Mouse (Mus musculus) embryonic facial prominence, embryonic 10.5 days (tissue): ENCODE data around the gene Tmem138. TPM values are rescaled to one million over a fixed set of nuclear protein-coding genes. Genes with fewer than 3 reads are reported as not detected.

ENCODE experiments used
- DNase-seq: peaks from one replicate; pipeline ENCODE4 v3.0.0-alpha.2; 2017; ENCODE audit warnings: low spot score
- H3K27ac ChIP-seq: fragments of 300-500 bp; sonication (generic); replicated peaks from 2 replicates; pipeline ENCODE4 v1.5.1; 2016; ENCODE audit warnings: mild to moderate bottlenecking
- H3K27me3 ChIP-seq: fragments of 300-500 bp; sonication (generic); replicated peaks from 2 replicates; pipeline ENCODE4 v1.6.1; 2016; ENCODE audit warnings: low read depth, mild to moderate bottlenecking; ENCODE audit not compliant: poor library complexity, severe bottlenecking
- H3K36me3 ChIP-seq: fragments of 300-500 bp; sonication (generic); replicated peaks from 2 replicates; pipeline ENCODE4 v1.6.1; 2016; ENCODE audit warnings: mild to moderate bottlenecking, moderate library complexity
- H3K4me1 ChIP-seq: fragments of 300-500 bp; sonication (generic); 2 replicates; pipeline ENCODE4 v1.6.1; 2016
- H3K4me3 ChIP-seq: fragments of 300-500 bp; sonication (generic); 2 replicates; pipeline ENCODE4 v1.5.1; 2016; ENCODE audit warnings: mild to moderate bottlenecking, moderate library complexity
- H3K9me3 ChIP-seq: fragments of 300-500 bp; sonication (generic); 2 replicates; pipeline ENCODE4 v1.6.1; 2016; ENCODE audit warnings: mild to moderate bottlenecking
- WGBS: fragments of 180-500 bp; shearing (Covaris S2); methylation state at CpG from one replicate; pipeline ENCODE4 v1.1.7; 2016; 5-methylcytosine and 5-hydroxymethylcytosine counted together
- polyA plus RNA-seq: library from polyadenylated mRNA; unstranded; fragments of >200 nt; fragmentation: Nextera tagmentation; extraction: Ambion mirVana; gene quantifications from 2 replicates; pipeline ENCODE4 v1.2.1, GENCODE M21; 2016

The Tmem138 gene
- 51.1 and 52.6 TPM in 2 replicates for polyA plus RNA-seq

DNA sequence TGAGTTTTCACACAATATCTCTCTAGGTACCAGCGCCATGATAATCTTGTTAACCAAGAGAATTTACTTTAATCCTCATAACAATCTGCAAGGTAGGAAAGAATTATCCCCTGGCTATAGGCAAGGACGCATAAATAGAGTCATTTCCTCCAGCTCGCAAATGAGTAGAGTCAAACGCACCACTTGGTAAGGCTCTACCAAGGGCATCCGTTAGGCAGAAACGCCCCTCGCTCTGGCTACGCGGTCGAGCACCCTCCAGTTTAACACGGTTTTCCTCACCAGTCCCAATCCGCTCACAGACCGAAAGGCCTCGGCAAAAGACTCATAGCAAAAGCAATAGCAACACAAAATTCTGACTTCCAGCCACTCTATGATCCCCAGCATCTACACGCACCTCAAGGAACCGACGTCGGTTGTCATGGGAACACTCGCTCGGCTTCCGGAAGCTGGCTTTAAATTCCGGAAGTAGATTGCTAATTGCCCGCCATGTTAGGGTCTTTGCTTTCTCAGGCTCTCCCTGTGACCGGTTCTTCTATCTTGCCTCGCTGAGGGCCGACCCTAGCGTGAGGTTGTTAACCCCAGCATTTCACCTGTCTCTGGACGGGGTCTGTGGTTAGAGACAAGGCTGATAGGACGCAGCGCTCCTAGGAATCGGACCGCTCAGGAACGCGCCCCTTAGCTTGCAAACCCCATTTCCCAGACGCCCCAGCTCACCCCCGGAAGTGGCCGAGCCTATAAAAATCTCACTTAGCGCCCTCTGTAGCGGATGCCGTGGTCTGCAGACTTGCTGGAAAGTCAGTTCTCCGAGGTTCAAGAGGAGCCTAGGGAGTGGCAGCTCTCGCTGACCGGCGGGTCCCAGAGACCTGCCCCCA is at the start of gene Tmem138, which contains the start of gene Cyb561a3:
TSS of gene Tmem138 (minus strand) at position 673 of the 872 bp plus-strand sequence.
TSS of gene Cyb561a3 (plus strand) at position 483 of the 872 bp plus-strand sequence.
- H3K27me3 ChIP-seq, result no peaks in the 10 kb centered on the region
- peak within 1 kb of the TSS; percentile 79 for H3K4me3 ChIP-seq
- WGBS, result under 1% methylated on average over 44 of the region's 44 CpGs

DNA sequence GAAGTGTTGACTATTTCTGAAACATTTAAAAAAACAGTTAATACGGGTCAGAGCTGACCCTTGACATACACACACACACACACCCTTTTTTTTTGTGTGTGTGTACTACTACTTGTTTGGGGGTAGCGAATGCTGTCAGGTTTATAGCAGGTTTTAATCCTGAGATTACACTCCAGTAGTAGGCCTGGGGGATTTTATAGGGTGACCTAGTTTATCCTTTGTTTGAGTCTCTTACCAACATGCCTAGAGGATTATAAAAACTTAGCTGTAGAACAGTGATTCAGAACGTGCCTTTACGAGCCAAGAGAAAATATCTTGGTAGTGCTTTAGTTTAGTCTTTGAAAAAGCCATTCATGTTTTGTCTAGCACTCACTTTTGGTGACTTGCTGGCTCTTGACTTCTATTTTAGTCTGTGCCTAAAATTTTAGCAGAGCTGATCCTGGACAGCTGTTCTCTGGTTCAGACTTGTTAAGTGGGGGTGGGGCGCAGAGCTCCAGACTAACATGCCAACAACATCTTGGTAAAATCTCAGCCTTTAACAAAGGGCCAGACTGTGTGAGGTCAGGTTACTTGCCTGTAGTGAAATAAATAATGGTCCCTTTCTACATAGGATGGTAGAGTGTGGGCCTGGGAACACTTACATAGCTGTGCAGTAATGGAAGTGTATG is 31.5 kb upstream of the Tmem138 start:
- DNase-seq, result no peak
- Histone ChIP-seq H3K9me3 (no peaks in the 10 kb centered on the region), H3K4me3 (no peak overlapping the region), H3K36me3 (peaks cover 72% of the 10 kb centered on the region), H3K4me1 (peaks cover 28% of the 10 kb centered on the region), H3K27ac (no peak overlapping the region), H3K27me3 (no peaks in the 10 kb centered on the region)
- WGBS, result 91% methylated on average over 5 of the region's 5 CpGs

More for the DNA sequence above, at the start of gene Tmem138, which contains the start of gene Cyb561a3:
- peaks cover 21% of the 10 kb centered on the region for H3K4me1 ChIP-seq
- peak within 1 kb of the TSS; percentile 90 for H3K27ac ChIP-seq
- DNase-seq, result peak; percentile 92
- peaks cover 34% of the 10 kb centered on the region for H3K36me3 ChIP-seq
- no peaks in the 10 kb centered on the region for H3K9me3 ChIP-seq

DNA sequence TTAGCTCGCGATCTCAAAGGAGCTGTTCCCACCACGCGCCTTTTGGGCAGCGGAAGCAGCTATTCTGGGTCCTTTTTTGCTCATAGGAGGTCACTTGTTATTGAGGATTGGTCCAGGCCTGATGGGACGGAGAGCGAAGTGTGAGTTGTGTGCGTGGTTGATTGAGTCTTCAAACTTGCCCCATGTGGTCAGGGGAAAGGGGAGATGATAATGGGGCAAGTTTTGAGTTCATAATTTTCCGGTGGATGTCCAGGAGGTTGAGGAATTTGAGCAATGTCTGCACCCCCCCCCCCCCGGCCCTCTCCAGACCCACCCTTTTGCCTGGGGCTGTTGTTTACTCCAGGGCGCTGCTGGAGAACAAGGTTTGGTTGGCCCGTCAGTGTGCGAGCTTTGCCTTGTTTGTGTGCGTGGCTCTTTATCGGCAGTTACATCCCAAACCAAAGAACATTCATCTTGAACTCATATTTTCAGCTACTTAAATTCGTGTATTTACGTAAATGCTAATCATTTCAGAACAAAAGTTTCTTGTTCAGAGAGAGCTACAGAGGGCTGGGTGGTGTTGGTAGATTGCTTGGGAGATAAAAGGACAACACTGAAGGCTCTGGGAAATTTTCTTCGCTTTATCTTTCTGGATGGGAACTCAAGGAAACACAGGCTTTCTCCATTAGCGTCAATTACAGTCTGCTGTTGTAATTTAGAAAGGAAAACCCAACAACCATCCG is 28.9 kb upstream of the Tmem138 start:
- H3K4me1 ChIP-seq, result peaks cover 44% of the 10 kb centered on the region
- no peaks in the 10 kb centered on the region for H3K9me3 ChIP-seq
- peak overlapping the region; percentile 91 for H3K27ac ChIP-seq
- DNase-seq, result no peak
- H3K4me3 ChIP-seq, result peak overlapping the region; percentile 89
- H3K27me3 ChIP-seq, result no peaks in the 10 kb centered on the region
- peaks cover 45% of the 10 kb centered on the region for H3K36me3 ChIP-seq
- WGBS, result 7% methylated on average over 20 of the region's 20 CpGs

DNA sequence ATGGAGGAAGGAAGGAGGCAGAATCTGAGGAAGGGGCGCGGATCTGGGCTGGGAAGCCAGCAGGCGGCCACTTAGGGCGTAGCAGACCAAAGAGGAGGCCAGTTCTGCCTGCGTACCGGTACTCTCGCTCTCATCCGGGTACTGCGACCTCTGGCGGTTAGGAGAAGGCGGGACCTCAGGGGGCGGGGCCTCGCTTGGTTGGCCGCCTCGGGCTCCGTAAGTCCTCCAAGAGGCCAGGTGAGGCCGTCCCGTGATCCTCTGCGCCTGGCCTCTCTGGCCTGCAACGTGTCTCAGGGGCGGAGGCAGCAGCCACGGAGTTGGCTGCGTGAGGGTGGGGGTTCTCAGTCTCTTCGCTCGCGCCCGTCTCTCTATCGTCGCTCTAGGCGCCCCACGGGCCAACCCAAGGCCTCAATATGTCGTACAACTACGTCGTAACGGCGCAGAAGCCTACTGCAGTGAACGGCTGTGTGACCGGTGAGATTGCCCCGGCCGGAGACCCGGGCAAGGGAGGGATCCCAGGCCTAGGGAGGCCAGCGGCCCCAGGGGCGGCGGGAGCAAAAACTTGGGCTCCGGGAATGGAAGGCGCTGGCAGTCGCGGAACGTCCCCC is 28.2 kb upstream of the Tmem138 start, which contains the start of the genes Ddb1 and Tkfc:
TSS of gene Ddb1 (plus strand) at position 35 of the 608 bp plus-strand sequence.
TSS of gene Tkfc (minus strand) at position 362 of the 608 bp plus-strand sequence.
- Histone ChIP-seq H3K27ac (peak within 1 kb of the TSS; percentile 91), H3K4me3 (peak within 1 kb of the TSS; percentile 89), H3K9me3 (no peaks in the 10 kb centered on the region), H3K27me3 (no peaks in the 10 kb centered on the region), H3K36me3 (peaks cover 41% of the 10 kb centered on the region), H3K4me1 (peaks cover 44% of the 10 kb centered on the region)
- peak; percentile 99 for DNase-seq
- WGBS, result under 1% methylated on average over 49 of the region's 49 CpGs

DNA sequence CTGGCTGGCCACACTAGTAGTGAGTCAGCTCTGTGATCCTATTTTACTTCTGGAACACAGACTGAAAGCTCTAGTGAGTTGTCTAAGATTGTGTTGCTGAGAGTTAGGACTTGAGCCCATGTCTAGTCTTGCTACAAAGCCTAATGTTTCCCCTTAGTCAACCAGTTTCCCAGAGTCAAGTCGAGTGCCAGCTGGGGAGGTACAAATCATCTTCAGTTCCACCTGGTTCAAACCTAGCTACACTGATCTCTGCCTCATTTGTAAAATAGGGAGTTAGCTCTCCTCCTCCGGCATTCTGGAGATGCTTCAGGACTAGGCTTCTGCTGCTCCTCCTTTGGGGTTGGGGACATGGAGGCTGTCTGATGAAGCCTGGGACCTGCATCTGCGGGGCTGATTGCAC is 27.4 kb upstream of the Tmem138 start:
- WGBS, result 63% methylated on average over 3 of the region's 3 CpGs
- peak overlapping the region; percentile 89 for H3K4me3 ChIP-seq
- H3K36me3 ChIP-seq, result peaks cover 41% of the 10 kb centered on the region
- no peak for DNase-seq
- no peaks in the 10 kb centered on the region for H3K9me3 ChIP-seq
- H3K27me3 ChIP-seq, result no peaks in the 10 kb centered on the region
- peak overlapping the region; percentile 91 for H3K27ac ChIP-seq
- H3K4me1 ChIP-seq, result peaks cover 44% of the 10 kb centered on the region

DNA sequence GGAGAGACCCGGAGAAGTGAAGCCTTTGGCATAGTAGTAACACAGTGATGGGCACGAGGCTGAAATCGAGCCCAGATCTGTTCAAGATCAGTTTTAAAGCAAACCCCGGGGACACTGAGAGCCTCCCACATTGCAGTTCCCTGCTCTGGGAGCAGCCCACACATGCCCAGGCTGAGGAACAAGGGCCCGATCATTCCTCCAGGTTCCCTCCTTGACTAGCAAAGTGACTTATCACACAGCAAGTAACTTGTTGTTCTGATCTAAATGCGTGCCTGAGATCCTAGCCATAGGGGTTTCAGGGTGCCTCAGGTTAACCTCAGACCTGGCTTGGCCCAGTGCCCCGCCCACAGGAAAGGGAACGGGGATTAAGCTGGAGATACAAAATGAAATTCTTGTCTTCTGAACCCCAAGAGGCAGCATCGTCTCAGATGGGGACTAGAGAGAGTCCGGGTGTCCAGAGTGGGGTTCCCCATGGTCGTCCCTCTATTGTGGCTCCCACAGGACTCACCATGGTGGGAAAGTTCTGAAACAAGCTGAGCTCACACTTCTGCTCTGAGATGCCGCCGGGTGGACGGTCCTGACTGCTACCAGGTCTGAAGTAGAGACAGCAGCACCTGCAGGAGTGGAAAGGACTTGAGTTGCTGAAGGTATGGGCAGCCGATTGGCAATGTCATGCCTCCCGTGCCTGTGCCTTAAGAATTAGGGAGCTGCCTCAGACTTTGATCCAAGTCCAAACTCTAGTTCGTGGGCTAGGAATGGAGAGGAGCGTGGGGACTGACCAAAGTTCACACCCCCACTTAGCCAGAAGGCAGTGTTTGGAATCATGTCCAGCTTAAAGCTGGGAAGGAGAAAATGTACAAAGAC is 26.7 kb upstream of the Tmem138 start:
- DNase-seq, result no peak
- Histone ChIP-seq H3K36me3 (peaks cover 41% of the 10 kb centered on the region), H3K27ac (peak overlapping the region; percentile 91), H3K4me1 (peaks cover 44% of the 10 kb centered on the region), H3K9me3 (no peaks in the 10 kb centered on the region), H3K4me3 (peak overlapping the region; percentile 89; the same call in 1 of the 2 replicates), H3K27me3 (no peaks in the 10 kb centered on the region)
- WGBS, result 88% methylated on average over 18 of the region's 18 CpGs

DNA sequence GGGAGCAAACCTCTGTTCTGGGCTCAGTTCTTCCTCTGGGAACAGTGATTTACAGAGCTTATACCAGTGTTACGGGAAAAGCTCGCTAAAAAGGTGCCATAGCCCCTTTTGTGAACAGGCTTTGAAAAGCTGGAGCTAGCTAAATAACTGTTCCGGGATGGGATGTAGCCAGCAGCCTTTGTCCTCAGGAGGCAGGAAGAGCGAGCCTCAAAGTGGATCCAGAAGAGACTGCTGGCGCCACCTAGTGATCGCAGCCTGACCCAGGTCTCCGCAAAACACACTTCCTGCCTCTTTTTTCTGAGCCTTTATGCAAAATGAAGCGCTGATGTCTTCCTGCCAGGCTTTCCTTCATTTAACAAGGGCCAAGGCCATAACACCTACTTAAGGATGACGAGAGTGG is 25.6 kb upstream of the Tmem138 start:
- WGBS, result 2% methylated on average over 9 of the region's 9 CpGs
- peak; percentile 89 for DNase-seq
- Histone ChIP-seq H3K27me3 (no peaks in the 10 kb centered on the region), H3K4me1 (peaks cover 42% of the 10 kb centered on the region), H3K36me3 (peaks cover 41% of the 10 kb centered on the region), H3K4me3 (peak overlapping the region; percentile 47), H3K27ac (peak overlapping the region; percentile 91), H3K9me3 (no peaks in the 10 kb centered on the region)

DNA sequence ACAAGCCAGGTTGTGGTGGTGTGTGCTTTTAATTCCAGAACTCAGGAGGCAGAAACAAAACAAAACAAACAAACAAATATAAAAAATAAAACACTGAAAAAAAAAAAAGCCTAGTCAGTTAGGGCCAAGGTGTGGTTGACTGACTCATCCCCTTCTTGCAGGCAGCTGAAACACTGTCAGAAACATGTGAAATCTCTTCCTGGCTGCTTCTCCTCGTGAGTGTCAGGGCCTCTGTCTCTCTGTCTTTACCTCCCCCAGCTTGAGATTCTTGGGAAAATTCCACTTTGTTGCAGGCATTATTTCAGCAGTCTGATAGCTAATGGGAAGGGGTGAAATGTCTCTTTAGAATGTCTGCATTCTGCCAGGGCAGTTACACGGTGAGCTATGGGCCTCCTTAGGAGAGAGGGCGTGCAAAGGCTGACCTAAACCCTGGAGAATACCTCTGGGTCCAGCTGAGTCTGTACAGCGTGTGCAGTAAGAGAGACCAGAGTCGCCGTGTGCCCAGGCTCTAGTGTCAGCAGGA is 25.1 kb upstream of the Tmem138 start:
- no peak for DNase-seq
- 9% methylated on average over 6 of the region's 6 CpGs for WGBS
- peak overlapping the region; percentile 47 for H3K4me3 ChIP-seq
- no peaks in the 10 kb centered on the region for H3K9me3 ChIP-seq
- peaks cover 39% of the 10 kb centered on the region for H3K36me3 ChIP-seq
- peak overlapping the region; percentile 91 for H3K27ac ChIP-seq
- H3K27me3 ChIP-seq, result no peaks in the 10 kb centered on the region
- H3K4me1 ChIP-seq, result peaks cover 38% of the 10 kb centered on the region

DNA sequence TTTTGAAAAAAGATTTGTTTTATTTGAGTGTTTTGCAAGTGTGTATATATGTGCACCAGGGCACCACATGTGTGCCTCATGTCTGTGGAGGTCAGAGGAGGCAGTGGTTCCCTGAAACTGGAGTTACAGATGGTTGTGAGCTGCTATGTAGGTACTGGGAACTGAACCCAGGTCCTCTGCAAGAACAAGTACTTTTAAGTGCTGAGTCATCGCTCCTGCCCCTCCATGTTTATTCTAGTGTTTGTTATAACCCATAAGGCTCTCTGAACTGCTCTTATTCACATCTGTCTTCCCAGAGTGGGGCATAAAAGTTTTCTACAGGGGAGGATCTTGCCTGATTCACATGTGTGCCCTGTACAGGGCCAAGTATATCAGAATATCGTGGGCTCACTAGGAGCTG is 22.5 kb upstream of the Tmem138 start:
- peaks cover 58% of the 10 kb centered on the region for H3K36me3 ChIP-seq
- no peak for DNase-seq
- WGBS, result 96% methylated on average over 2 of the region's 2 CpGs

DNA sequence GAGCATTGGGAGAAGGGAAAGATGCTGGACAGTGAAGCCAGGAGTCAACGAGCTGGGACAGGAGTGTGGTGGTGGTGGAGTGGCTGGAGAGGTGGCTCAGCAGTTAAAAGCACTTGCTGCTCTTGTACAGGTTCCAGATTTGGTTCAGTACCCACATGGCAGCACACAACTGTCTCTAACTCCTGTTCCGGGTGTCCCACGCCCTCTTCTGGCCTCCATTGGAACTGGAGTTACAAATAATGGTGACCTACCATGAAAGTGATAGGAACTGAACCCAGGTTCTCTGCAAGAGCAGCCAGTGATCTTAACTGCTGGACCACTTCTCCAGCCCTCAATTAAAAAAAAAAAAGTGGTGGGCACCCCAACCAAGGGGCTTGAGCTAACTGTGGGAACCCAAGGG is 21.0 kb upstream of the Tmem138 start:
- H3K4me3 ChIP-seq, result no peak overlapping the region
- H3K4me1 ChIP-seq, result peaks cover 10% of the 10 kb centered on the region
- WGBS, result 36% methylated on average over 3 of the region's 3 CpGs
- no peak overlapping the region for H3K27ac ChIP-seq
- peaks cover 73% of the 10 kb centered on the region for H3K36me3 ChIP-seq
- no peak for DNase-seq
- H3K9me3 ChIP-seq, result no peaks in the 10 kb centered on the region
- no peaks in the 10 kb centered on the region for H3K27me3 ChIP-seq

More for the DNA sequence above, 22.5 kb upstream of the Tmem138 start:
- peaks cover 25% of the 10 kb centered on the region for H3K4me1 ChIP-seq
- H3K9me3 ChIP-seq, result no peaks in the 10 kb centered on the region
- H3K27ac ChIP-seq, result no peak overlapping the region
- H3K4me3 ChIP-seq, result no peak overlapping the region
- no peaks in the 10 kb centered on the region for H3K27me3 ChIP-seq
